Mouse (Mus musculus) limb, embryonic 15.5 days (tissue): Measurements from ENCODE around the gene Cdpf1. TPM values are rescaled to one million over a fixed set of nuclear protein-coding genes. Genes with fewer than 3 reads are reported as not detected.
"Not testable (repeated sequence)": the region's sequence is repeated elsewhere in the genome, so short reads cannot be mapped to it uniquely, and the experiment has no call there.

Experiments
- ATAC-seq: fragments of 200-750 bp; cut with Nextera tagmentation; 2 replicates; pipeline ENCODE4 v1.8.0; 2017; ENCODE audit warnings: low read depth, moderate TSS enrichment; ENCODE audit not compliant: insufficient number of reproducible peaks, low FRiP score, low TSS enrichment
- H3K27ac ChIP-seq: fragments of 300-500 bp; sonication (generic); 2 replicates; pipeline ENCODE4 v1.5.1; 2015; ENCODE audit warnings: moderate library complexity, mild to moderate bottlenecking, inconsistent platforms
- H3K27me3 ChIP-seq: fragments of 300-500 bp; sonication (generic); 2 replicates; pipeline ENCODE4 v1.6.1; 2015; ENCODE audit warnings: inconsistent platforms
- H3K36me3 ChIP-seq: fragments of 300-500 bp; sonication (generic); 2 replicates; pipeline ENCODE4 v1.6.1; 2015; ENCODE audit warnings: inconsistent platforms
- H3K4me1 ChIP-seq: fragments of 300-500 bp; sonication (generic); 2 replicates; pipeline ENCODE4 v1.6.1; 2015; ENCODE audit warnings: inconsistent platforms
- H3K4me2 ChIP-seq: fragments of 300-500 bp; sonication (generic); 2 replicates; pipeline ENCODE4 v1.6.1; 2015; ENCODE audit warnings: mild to moderate bottlenecking, inconsistent platforms
- H3K4me3 ChIP-seq: fragments of 300-500 bp; sonication (generic); 2 replicates; pipeline ENCODE4 v1.5.1; 2015; ENCODE audit warnings: mild to moderate bottlenecking, inconsistent platforms
- H3K9ac ChIP-seq: fragments of 300-500 bp; sonication (generic); 2 replicates; pipeline ENCODE4 v1.6.1; 2015; ENCODE audit warnings: inconsistent platforms
- H3K9me3 ChIP-seq: fragments of 300-500 bp; sonication (generic); 2 replicates; pipeline ENCODE4 v1.6.1; 2016; ENCODE audit warnings: inconsistent platforms
- WGBS: fragments of 180-500 bp; shearing (Covaris S2); methylation state at CpG from one replicate; pipeline ENCODE4 v1.1.7; 2015; 5-methylcytosine and 5-hydroxymethylcytosine counted together
- polyA plus RNA-seq: library from polyadenylated mRNA; unstranded; fragments of >200 nt; fragmentation: Nextera tagmentation; extraction: Ambion mirVana; gene quantifications from 2 replicates; pipeline ENCODE4 v1.2.1, GENCODE M21; 2015

The Cdpf1 gene
- polyA plus RNA-seq, 1 experiment from 2014 or later = 32.0 TPM

GRCm38 (mm10) chr15:85806886-85807285 is 4.6 kb downstream of the Cdpf1 start:
- H3K27ac ChIP-seq = no peak overlapping the region
- 81% methylated on average over 4 of the region's 4 CpGs for WGBS
- no peak for ATAC-seq
- H3K9ac ChIP-seq = no peak overlapping the region
- H3K9me3 ChIP-seq = no peaks in the 10 kb centered on the region
- no peak overlapping the region for H3K4me2 ChIP-seq
- H3K27me3 ChIP-seq = no peaks in the 10 kb centered on the region
- no peak overlapping the region for H3K4me3 ChIP-seq
- peaks cover 11% of the 10 kb centered on the region for H3K4me1 ChIP-seq
- peaks cover 5% of the 10 kb centered on the region; the same call in 1 of the 2 replicates for H3K36me3 ChIP-seq

DNA sequence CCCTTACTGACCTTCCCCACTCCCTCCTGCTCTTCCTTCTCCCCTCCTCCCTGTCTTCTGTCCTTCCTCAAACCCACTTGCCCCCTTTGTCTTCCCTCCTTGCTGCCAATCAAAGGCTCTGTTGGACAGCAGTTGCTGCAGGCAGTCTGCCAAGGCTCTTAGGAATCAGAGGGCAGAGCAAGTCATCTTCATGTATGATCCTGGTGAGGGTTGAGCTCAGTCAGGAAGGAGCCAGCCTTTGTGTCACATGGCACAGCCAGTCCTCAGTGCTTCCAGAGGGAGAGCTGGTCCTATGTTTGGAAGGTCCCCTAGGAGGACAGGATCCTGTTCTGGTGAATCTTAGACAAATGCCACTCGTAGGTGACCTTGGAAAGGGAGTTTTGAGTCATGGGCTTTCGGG is 8.6 kb downstream of the Cdpf1 start:
- Histone ChIP-seq H3K27ac (no peak overlapping the region), H3K27me3 (no peaks in the 10 kb centered on the region), H3K4me1 (no peaks in the 10 kb centered on the region), H3K4me3 (no peak overlapping the region), H3K36me3 (peaks cover 5% of the 10 kb centered on the region; the same call in 1 of the 2 replicates), H3K9me3 (no peaks in the 10 kb centered on the region), H3K9ac (no peak overlapping the region), H3K4me2 (no peak overlapping the region)
- 79% methylated on average over 2 of the region's 2 CpGs for WGBS
- ATAC-seq = no peak

GRCm38 (mm10) chr15:85798676-85799075 is 12.8 kb downstream of the Cdpf1 start:
- no peaks in the 10 kb centered on the region for H3K27me3 ChIP-seq
- no peak for ATAC-seq
- no peaks in the 10 kb centered on the region for H3K4me1 ChIP-seq
- WGBS = 94% methylated on average over 8 of the region's 8 CpGs
- no peaks in the 10 kb centered on the region for H3K36me3 ChIP-seq
- H3K9ac ChIP-seq = no peak overlapping the region
- no peak overlapping the region for H3K4me2 ChIP-seq
- H3K27ac ChIP-seq = no peak overlapping the region
- H3K4me3 ChIP-seq = no peak overlapping the region
- H3K9me3 ChIP-seq = no peaks in the 10 kb centered on the region

DNA sequence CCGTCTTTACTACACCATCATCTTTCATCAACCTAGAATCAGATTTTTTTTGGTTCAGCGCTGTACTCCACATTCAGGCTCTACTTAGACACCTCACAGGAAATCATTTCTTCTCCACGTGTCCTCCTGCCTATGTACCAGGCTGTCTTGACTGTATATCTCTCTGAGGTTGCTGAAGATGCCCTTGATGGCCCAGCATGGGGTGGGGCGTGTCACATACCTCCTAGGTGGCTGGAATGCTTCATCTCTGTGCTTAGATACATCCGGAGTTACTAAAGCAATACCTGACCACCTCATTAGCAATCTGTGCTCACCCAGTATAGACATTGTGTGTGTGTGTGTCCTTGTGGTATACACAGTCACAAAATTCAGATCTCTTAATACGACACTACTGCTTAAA is 16.0 kb downstream of the Cdpf1 start:
- H3K4me3 ChIP-seq = no peak overlapping the region
- no peak for ATAC-seq
- WGBS = 79% methylated on average over 6 of the region's 6 CpGs

GRCm38 (mm10) chr15:85792819-85793218 is 18.7 kb downstream of the Cdpf1 start:
- no peak for ATAC-seq
- no peaks in the 10 kb centered on the region for H3K36me3 ChIP-seq
- H3K4me2 ChIP-seq = no peak overlapping the region
- no peak overlapping the region for H3K27ac ChIP-seq
- H3K9ac ChIP-seq = no peak overlapping the region
- H3K27me3 ChIP-seq = no peaks in the 10 kb centered on the region
- no peaks in the 10 kb centered on the region for H3K4me1 ChIP-seq
- H3K9me3 ChIP-seq = no peaks in the 10 kb centered on the region
- no peak overlapping the region for H3K4me3 ChIP-seq
- WGBS = 85% methylated on average over 1 of the region's 1 CpGs

More for the DNA sequence above, 16.0 kb downstream of the Cdpf1 start:
- no peak overlapping the region for H3K4me2 ChIP-seq
- H3K9me3 ChIP-seq = no peaks in the 10 kb centered on the region
- H3K27me3 ChIP-seq = no peaks in the 10 kb centered on the region
- no peak overlapping the region for H3K27ac ChIP-seq
- no peaks in the 10 kb centered on the region for H3K4me1 ChIP-seq
- no peaks in the 10 kb centered on the region for H3K36me3 ChIP-seq
- H3K9ac ChIP-seq = no peak overlapping the region

GRCm38 (mm10) chr15:85791449-85791848 is 20.0 kb downstream of the Cdpf1 start:
- no peak overlapping the region for H3K9ac ChIP-seq
- WGBS = 73% methylated on average over 4 of the region's 4 CpGs
- H3K27ac ChIP-seq = no peak overlapping the region
- no peaks in the 10 kb centered on the region for H3K27me3 ChIP-seq
- H3K4me1 ChIP-seq = no peaks in the 10 kb centered on the region
- no peak overlapping the region for H3K4me2 ChIP-seq
- no peak for ATAC-seq
- H3K36me3 ChIP-seq = no peaks in the 10 kb centered on the region
- no peak overlapping the region for H3K4me3 ChIP-seq
- H3K9me3 ChIP-seq = no peaks in the 10 kb centered on the region

DNA sequence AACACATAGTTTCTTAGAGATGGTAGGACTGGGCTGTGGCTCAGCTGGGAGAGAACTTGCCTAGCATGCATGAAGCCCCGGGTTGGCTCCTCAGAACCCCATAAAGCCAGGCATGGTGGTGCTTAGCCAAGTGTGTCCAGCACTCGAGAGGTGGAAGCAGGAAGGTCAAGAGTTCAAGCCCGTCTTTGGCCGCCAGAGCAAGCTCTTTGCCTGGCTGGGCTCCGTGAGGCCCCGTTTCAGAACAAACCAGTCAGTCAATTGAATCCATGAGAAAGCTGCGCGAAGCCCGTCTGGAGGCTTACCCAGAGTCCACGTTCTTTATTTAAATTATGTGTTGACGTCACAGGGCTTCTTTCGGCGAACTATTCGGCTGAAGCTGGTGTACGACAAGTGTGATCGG is 22.9 kb downstream of the Cdpf1 start:
- no peak overlapping the region for H3K4me2 ChIP-seq
- no peak overlapping the region for H3K4me3 ChIP-seq
- no peaks in the 10 kb centered on the region for H3K4me1 ChIP-seq
- H3K9ac ChIP-seq = no peak overlapping the region
- no peak for ATAC-seq
- H3K27me3 ChIP-seq = no peaks in the 10 kb centered on the region
- 77% methylated on average over 16 of the region's 16 CpGs for WGBS
- no peak overlapping the region for H3K27ac ChIP-seq
- no peaks in the 10 kb centered on the region for H3K9me3 ChIP-seq
- H3K36me3 ChIP-seq = no peaks in the 10 kb centered on the region

DNA sequence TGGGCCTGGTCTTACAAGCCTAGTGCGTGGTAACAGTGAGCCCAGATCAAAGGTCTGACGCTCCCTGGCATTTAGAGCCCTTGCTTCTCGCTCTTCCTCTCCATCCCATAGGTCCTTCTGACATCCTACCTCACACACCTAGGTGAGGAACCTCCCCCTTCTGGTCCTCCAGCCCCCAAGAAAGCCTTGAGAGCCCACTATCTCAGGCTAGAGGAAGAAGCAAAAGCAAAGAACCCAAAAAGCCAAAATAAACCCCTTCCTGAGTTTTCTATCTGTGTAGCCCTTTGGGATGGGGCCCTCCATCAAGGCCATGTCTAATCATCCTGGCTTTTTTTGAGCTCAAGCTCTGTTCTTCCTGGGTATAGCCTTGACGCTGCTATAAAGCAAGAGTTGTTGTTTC is 23.4 kb downstream of the Cdpf1 start:
- H3K4me2 ChIP-seq = no peak overlapping the region
- no peak overlapping the region for H3K4me3 ChIP-seq
- ATAC-seq = no peak
- H3K9ac ChIP-seq = no peak overlapping the region
- 85% methylated on average over 4 of the region's 4 CpGs for WGBS
- no peak overlapping the region for H3K27ac ChIP-seq
- H3K36me3 ChIP-seq = no peaks in the 10 kb centered on the region
- no peaks in the 10 kb centered on the region for H3K4me1 ChIP-seq
- no peaks in the 10 kb centered on the region for H3K9me3 ChIP-seq
- no peaks in the 10 kb centered on the region for H3K27me3 ChIP-seq

- no peak overlapping the region for H3K27ac ChIP-seq
- H3K36me3 ChIP-seq = no peaks in the 10 kb centered on the region
- no peak overlapping the region for H3K9ac ChIP-seq
- no peak overlapping the region for H3K4me2 ChIP-seq
- H3K4me1 ChIP-seq = no peaks in the 10 kb centered on the region
- no peaks in the 10 kb centered on the region for H3K9me3 ChIP-seq
- 93% methylated on average over 6 of the region's 6 CpGs for WGBS
- no peaks in the 10 kb centered on the region for H3K27me3 ChIP-seq
- ATAC-seq = no peak
- H3K4me3 ChIP-seq = no peak overlapping the region
Measured at GRCm38 (mm10) chr15:85787482-85787881, 24.0 kb downstream of the Cdpf1 start.

DNA sequence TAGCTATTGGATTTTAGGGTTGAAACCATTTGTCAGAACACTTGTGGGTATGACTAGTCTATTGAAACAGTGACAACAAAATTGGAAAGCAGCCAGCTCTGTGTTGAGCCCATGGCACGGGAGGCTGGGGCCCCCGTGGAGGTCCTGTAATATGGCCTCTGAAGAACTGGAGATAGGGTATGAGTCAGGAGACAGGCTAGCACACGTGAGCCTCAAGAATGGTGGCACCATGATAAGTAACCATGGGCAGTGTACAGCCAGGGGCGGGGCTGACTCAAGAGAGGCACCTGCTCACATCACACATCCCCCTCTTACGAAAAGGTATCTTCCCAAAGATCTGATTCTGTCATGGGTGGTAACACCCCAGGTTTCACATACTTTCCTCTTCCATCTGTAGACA is 24.8 kb downstream of the Cdpf1 start:
- no peaks in the 10 kb centered on the region for H3K9me3 ChIP-seq
- no peaks in the 10 kb centered on the region for H3K4me1 ChIP-seq
- H3K36me3 ChIP-seq = no peaks in the 10 kb centered on the region
- no peaks in the 10 kb centered on the region for H3K27me3 ChIP-seq
- H3K27ac ChIP-seq = no peak overlapping the region
- H3K4me2 ChIP-seq = no peak overlapping the region
- no peak for ATAC-seq
- no peak overlapping the region for H3K4me3 ChIP-seq
- WGBS = 71% methylated on average over 5 of the region's 5 CpGs
- H3K9ac ChIP-seq = no peak overlapping the region

DNA sequence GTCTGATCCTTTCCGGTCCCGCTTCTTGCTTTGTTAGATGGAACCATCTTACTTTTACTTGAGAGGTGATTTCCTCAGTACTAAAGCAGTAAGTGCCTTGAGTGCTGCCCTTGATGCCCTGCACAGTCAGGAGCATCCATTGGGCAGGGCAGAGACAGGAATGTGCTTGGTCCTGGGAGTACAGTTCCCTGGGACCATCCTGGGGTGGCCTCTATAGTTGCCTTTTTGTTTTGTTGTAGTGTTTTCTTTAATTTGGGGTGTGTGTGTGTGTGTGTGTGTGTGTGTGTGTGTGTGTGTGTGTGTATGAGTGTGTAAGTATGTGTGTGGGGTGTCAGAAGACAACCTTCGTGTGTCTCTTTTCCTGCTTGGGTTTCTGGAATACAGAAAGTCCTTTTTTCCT is 27.2 kb downstream of the Cdpf1 start:
- ATAC-seq = no peak
- no peaks in the 10 kb centered on the region for H3K27me3 ChIP-seq
- no peak overlapping the region for H3K4me2 ChIP-seq
- WGBS = 82% methylated on average over 3 of the region's 3 CpGs
- no peaks in the 10 kb centered on the region for H3K9me3 ChIP-seq
- H3K27ac ChIP-seq = no peak overlapping the region
- H3K36me3 ChIP-seq = no peaks in the 10 kb centered on the region
- H3K9ac ChIP-seq = no peak overlapping the region
- H3K4me3 ChIP-seq = no peak overlapping the region
- no peaks in the 10 kb centered on the region for H3K4me1 ChIP-seq

GRCm38 (mm10) chr15:85783146-85783545 is 28.4 kb downstream of the Cdpf1 start:
- H3K9ac ChIP-seq = no peak overlapping the region
- no peak overlapping the region for H3K27ac ChIP-seq
- WGBS = 88% methylated on average over 4 of the region's 4 CpGs
- no peaks in the 10 kb centered on the region for H3K9me3 ChIP-seq
- H3K4me3 ChIP-seq = no peak overlapping the region
- H3K4me2 ChIP-seq = no peak overlapping the region
- H3K4me1 ChIP-seq = no peaks in the 10 kb centered on the region
- no peaks in the 10 kb centered on the region for H3K36me3 ChIP-seq
- no peaks in the 10 kb centered on the region for H3K27me3 ChIP-seq
- no peak for ATAC-seq

DNA sequence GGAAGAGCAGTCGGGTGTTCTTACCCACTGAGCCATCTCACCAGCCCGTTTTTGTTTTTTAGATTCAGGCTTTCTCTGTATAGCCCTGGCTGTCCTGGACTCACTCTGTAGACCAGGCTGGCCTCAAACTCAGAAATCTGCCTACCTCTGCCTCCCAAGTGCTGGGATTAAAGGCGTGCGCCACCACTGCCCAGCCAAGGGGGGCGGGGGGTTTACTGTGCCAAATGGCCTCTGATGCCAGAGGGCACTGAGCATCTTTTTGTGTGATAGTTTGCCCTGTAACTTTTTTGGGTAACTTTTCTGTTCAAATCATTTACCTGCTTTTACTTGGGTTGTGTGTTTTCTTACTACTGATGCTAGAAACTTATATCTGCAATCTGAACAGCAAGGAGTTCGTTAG is 32.6 kb downstream of the Cdpf1 start:
- ATAC-seq, H3K9me3 ChIP-seq: not testable (repeated sequence)

More for the DNA sequence above, 32.6 kb downstream of the Cdpf1 start:
- not testable (repeated sequence) for H3K27ac ChIP-seq, H3K4me1 ChIP-seq, H3K4me2 ChIP-seq, H3K4me3 ChIP-seq, H3K36me3 ChIP-seq, H3K27me3 ChIP-seq, H3K9ac ChIP-seq
- 89% methylated on average over 6 of the region's 6 CpGs for WGBS
